Mouse (Mus musculus): ENCODE results near the gene Hspb3. TPM values are rescaled to one million over a fixed set of nuclear protein-coding genes. Genes with fewer than 3 reads are reported as not detected.

Gene Hspb3
- polyA plus RNA-seq, 1 experiment: not detected

- no peaks in the 10 kb centered on the region for H3K36me3 ChIP-seq (ENCODE audit: control insufficient read depth, insufficient read depth, low read length)
- no peak overlapping the region for H3K4me3 ChIP-seq (ENCODE audit: low read depth, low read length)
- WGBS: 72% methylated on average over 7 of the region's 7 CpGs
Measured at GRCm38 (mm10) chr13:113663883-113664282, 407 bp upstream of the Hspb3 start.

GRCm38 (mm10) chr13:113661826-113662271 lies 1.6 kb downstream of the Hspb3 start:
- TF ChIP-seq POLR2A (IDR thresholded peaks at IDR 0.05; ENCODE audit: low read depth, low read length) (no peak), CTCF (IDR thresholded peaks at IDR 0.05; ENCODE audit: extremely low read depth, insufficient read length, insufficient replicate concordance, low read depth, low read length) (no peak)
- Histone ChIP-seq H3K36me3 (ENCODE audit: control insufficient read depth, insufficient read depth, low read length) (no peaks in the 10 kb centered on the region), H3K27ac (ENCODE audit: insufficient read depth, low read depth, low read length) (no peak overlapping the region), H3K27me3 (ENCODE audit: control insufficient read depth, insufficient read depth, low read length) (0 out of 2 replicates have a peak, but pooled peaks cover 2% of the 10 kb centered on the region), H3K4me3 (ENCODE audit: low read depth, low read length) (no peak overlapping the region), H3K4me1 (ENCODE audit: control insufficient read depth, insufficient read depth, insufficient read length, low read length) (no peaks in the 10 kb centered on the region)
- WGBS: 65% methylated on average over 7 of the region's 7 CpGs

More at GRCm38 (mm10) chr13:113663883-113664282, 407 bp upstream of the Hspb3 start:
- Histone ChIP-seq H3K27me3 (ENCODE audit: control insufficient read depth, insufficient read depth, low read length) (0 out of 2 replicates have a peak, but pooled peaks cover 2% of the 10 kb centered on the region), H3K27ac (ENCODE audit: insufficient read depth, low read depth, low read length) (no peak overlapping the region), H3K4me1 (ENCODE audit: control insufficient read depth, insufficient read depth, insufficient read length, low read length) (no peaks in the 10 kb centered on the region)
- TF ChIP-seq POLR2A (IDR thresholded peaks at IDR 0.05; ENCODE audit: low read depth, low read length) (no peak), CTCF (IDR thresholded peaks at IDR 0.05; ENCODE audit: extremely low read depth, insufficient read length, insufficient replicate concordance, low read depth, low read length) (no peak)

DNA sequence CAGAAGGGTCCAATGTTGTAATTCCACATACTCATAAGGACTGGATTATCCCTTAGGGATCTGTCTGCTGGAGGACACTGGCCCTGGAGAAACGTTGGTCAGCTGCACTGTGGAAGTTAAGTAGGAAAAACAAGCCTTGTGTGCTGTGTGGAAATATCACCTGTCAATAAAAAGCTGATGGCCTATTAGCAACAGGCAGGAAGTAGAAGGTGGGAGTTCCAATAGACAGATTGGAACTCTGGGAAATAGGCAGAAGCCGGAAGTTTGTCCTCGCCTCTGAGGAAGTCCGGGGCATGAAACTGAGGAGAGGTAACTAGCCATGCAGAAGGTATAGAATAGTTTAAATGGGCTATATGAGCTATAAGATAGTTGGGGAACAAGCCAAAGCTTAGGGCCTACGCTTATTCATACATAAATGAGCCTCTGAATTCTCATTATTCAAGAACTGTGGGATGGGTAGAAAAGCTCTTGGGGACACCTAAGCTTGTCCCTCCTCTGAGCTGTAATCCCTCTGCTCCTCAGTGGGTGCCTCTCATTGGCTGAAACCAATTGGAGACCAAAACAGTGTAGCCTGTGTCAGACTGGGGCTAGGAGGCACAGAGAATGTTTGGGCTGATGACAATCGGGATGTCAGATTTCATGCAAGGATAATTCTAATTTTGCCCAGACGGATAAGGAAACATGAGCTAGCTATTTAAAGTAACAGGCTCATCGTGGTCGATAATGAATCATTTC lies 2.7 kb downstream of the Hspb3 start:
- TF ChIP-seq CTCF (IDR thresholded peaks at IDR 0.05; ENCODE audit: extremely low read depth, insufficient read length, insufficient replicate concordance, low read depth, low read length): no peak
- no peak for TF ChIP-seq POLR2A (IDR thresholded peaks at IDR 0.05; ENCODE audit: low read depth, low read length)
- WGBS: 84% methylated on average over 9 of the region's 9 CpGs
- Histone ChIP-seq H3K4me1 (ENCODE audit: control insufficient read depth, insufficient read depth, insufficient read length, low read length) (no peaks in the 10 kb centered on the region), H3K27me3 (ENCODE audit: control insufficient read depth, insufficient read depth, low read length) (0 out of 2 replicates have a peak, but pooled peaks cover 2% of the 10 kb centered on the region), H3K4me3 (ENCODE audit: low read depth, low read length) (no peak overlapping the region), H3K36me3 (ENCODE audit: control insufficient read depth, insufficient read depth, low read length) (no peaks in the 10 kb centered on the region), H3K27ac (ENCODE audit: insufficient read depth, low read depth, low read length) (no peak overlapping the region)

DNA sequence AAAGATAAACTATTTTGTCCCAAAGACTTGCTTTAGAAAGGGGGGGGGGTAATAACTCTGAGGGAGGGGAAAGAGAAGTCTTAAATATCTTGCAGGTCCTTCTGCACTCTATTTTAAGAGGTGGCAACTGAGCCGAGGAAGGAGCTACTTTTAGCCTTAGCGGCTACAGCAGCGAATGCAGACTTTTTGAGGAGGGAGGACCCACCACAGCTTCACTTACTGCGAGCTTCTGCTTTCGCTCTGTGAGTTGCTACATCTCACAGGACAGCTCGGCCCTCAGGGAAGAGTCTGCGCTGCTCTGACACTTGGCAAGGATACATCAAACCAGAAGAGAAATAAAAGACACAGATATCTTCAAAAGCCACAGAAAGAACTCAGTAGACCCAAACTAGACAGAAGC lies 6.3 kb downstream of the Hspb3 start:
- WGBS: 78% methylated on average over 7 of the region's 7 CpGs
- no peak overlapping the region for H3K4me3 ChIP-seq (ENCODE audit: low read depth, low read length)
- TF ChIP-seq CTCF (IDR thresholded peaks at IDR 0.05; ENCODE audit: extremely low read depth, insufficient read length, insufficient replicate concordance, low read depth, low read length) (no peak), POLR2A (IDR thresholded peaks at IDR 0.05; ENCODE audit: low read depth, low read length) (no peak)
- no peaks in the 10 kb centered on the region for H3K4me1 ChIP-seq (ENCODE audit: control insufficient read depth, insufficient read depth, insufficient read length, low read length)
- H3K36me3 ChIP-seq (ENCODE audit: control insufficient read depth, insufficient read depth, low read length): no peaks in the 10 kb centered on the region
- no peak overlapping the region for H3K27ac ChIP-seq (ENCODE audit: insufficient read depth, low read depth, low read length)
- H3K27me3 ChIP-seq (ENCODE audit: control insufficient read depth, insufficient read depth, low read length): no peaks in the 10 kb centered on the region

DNA sequence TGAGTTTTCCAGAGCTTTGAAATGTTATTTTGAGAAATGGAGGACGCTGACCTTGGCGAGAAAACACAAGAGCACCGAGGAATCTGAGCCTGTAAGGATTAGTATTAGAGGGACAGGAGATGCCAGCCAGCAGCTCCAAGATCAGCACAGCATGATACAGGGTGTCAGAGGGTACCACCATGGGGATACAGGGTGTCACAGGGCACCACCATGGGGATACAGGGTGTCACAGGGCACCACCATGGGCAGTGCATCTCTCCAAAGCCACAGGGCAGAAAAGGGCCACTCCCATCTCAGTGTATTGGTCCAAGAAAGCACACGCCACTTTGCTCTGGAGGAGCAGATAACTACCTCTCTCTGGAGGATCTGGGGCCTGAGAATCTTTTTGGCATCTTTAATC lies 6.8 kb downstream of the Hspb3 start:
- Histone ChIP-seq H3K27me3 (ENCODE audit: control insufficient read depth, insufficient read depth, low read length) (no peaks in the 10 kb centered on the region), H3K4me1 (ENCODE audit: control insufficient read depth, insufficient read depth, insufficient read length, low read length) (no peaks in the 10 kb centered on the region), H3K27ac (ENCODE audit: insufficient read depth, low read depth, low read length) (no peak overlapping the region), H3K4me3 (ENCODE audit: low read depth, low read length) (no peak overlapping the region), H3K36me3 (ENCODE audit: control insufficient read depth, insufficient read depth, low read length) (no peaks in the 10 kb centered on the region)
- TF ChIP-seq POLR2A (IDR thresholded peaks at IDR 0.05; ENCODE audit: low read depth, low read length) (no peak), CTCF (IDR thresholded peaks at IDR 0.05; ENCODE audit: extremely low read depth, insufficient read length, insufficient replicate concordance, low read depth, low read length) (no peak)
- WGBS: 83% methylated on average over 4 of the region's 4 CpGs

DNA sequence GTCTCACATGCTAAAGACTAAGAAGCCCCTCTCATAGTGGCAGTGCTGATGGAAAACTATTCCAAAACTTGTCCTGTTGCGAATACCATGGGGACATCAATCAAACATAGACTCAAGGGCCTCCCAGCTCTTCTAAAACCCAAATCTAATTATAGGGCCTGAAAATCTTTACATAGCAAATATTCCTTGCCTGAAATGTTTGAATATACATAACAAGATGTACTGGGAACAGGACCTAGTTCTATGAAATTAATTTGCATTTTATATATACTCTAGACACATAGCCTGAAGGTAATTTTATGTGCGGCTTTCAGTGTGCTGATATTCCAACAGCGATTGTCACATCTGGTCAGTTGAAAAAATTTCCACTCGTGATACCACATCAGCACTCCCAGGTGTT lies 8.0 kb downstream of the Hspb3 start:
- TF ChIP-seq CTCF (IDR thresholded peaks at IDR 0.05; ENCODE audit: extremely low read depth, insufficient read length, insufficient replicate concordance, low read depth, low read length): no peak
- TF ChIP-seq POLR2A (IDR thresholded peaks at IDR 0.05; ENCODE audit: low read depth, low read length): no peak
- Histone ChIP-seq H3K27ac (ENCODE audit: insufficient read depth, low read depth, low read length) (no peak overlapping the region), H3K36me3 (ENCODE audit: control insufficient read depth, insufficient read depth, low read length) (no peaks in the 10 kb centered on the region), H3K4me3 (ENCODE audit: low read depth, low read length) (no peak overlapping the region), H3K4me1 (ENCODE audit: control insufficient read depth, insufficient read depth, insufficient read length, low read length) (no peaks in the 10 kb centered on the region), H3K27me3 (ENCODE audit: control insufficient read depth, insufficient read depth, low read length) (no peaks in the 10 kb centered on the region)
- 93% methylated on average over 4 of the region's 4 CpGs for WGBS

- Histone ChIP-seq H3K27ac (ENCODE audit: insufficient read depth, low read depth, low read length) (no peak overlapping the region), H3K4me3 (ENCODE audit: low read depth, low read length) (no peak overlapping the region), H3K27me3 (ENCODE audit: control insufficient read depth, insufficient read depth, low read length) (no peaks in the 10 kb centered on the region), H3K4me1 (ENCODE audit: control insufficient read depth, insufficient read depth, insufficient read length, low read length) (no peaks in the 10 kb centered on the region), H3K36me3 (ENCODE audit: control insufficient read depth, insufficient read depth, low read length) (no peaks in the 10 kb centered on the region)
- WGBS: 77% methylated on average over 11 of the region's 11 CpGs
- TF ChIP-seq POLR2A (IDR thresholded peaks at IDR 0.05; ENCODE audit: low read depth, low read length) (no peak), CTCF (IDR thresholded peaks at IDR 0.05; ENCODE audit: extremely low read depth, insufficient read length, insufficient replicate concordance, low read depth, low read length) (no peak)
Measured at GRCm38 (mm10) chr13:113640944-113641597, 22.4 kb downstream of the Hspb3 start.
